Mouse (Mus musculus) right cerebral cortex, postnatal 14 days (tissue): ENCODE results near the gene Mtmr6.

Experiments used
- DNase-seq: peaks from one replicate; pipeline ENCODE4 v3.0.0; 2022

The Mtmr6 gene

GRCm38 (mm10) chr14:60264990-60265876 lies at the start of gene Mtmr6:
Mtmr6 (plus strand) TSS chr14:60265228.
- DNase-seq = peak; percentile 89

- DNase-seq = no peak
These were observed 48.9 kb upstream of the Mtmr6 start for GRCm38 (mm10) chr14:60216125-60216524.

- no peak for DNase-seq
These were observed 47.4 kb upstream of the Mtmr6 start for GRCm38 (mm10) chr14:60217616-60218015.

GRCm38 (mm10) chr14:60219886-60220285 lies 45.1 kb upstream of the Mtmr6 start:
- DNase-seq = no peak

GRCm38 (mm10) chr14:60238551-60238950 lies 26.5 kb upstream of the Mtmr6 start:
- no peak for DNase-seq

GRCm38 (mm10) chr14:60250366-60250765 lies 14.7 kb upstream of the Mtmr6 start:
- no peak for DNase-seq

GRCm38 (mm10) chr14:60250879-60251278 lies 14.1 kb upstream of the Mtmr6 start:
- peak; percentile 60 for DNase-seq

GRCm38 (mm10) chr14:60251281-60252003 lies 13.6 kb upstream of the Mtmr6 start, which contains the start of the genes Nupl1 and Gm49336:
Nupl1 (minus strand) TSS chr14:60251431.
Gm49336 (minus strand) TSS chr14:60251507.
- peak; percentile 99 for DNase-seq

GRCm38 (mm10) chr14:60252004-60253000 lies 12.7 kb upstream of the Mtmr6 start:
- DNase-seq = peak; percentile 41

GRCm38 (mm10) chr14:60253466-60253865 lies 11.6 kb upstream of the Mtmr6 start:
- DNase-seq = no peak

- no peak for DNase-seq
These were observed 10.3 kb upstream of the Mtmr6 start for GRCm38 (mm10) chr14:60254774-60255173.

GRCm38 (mm10) chr14:60256356-60256755 lies 8.7 kb upstream of the Mtmr6 start:
- no peak for DNase-seq

- no peak for DNase-seq
These were observed 7.9 kb upstream of the Mtmr6 start for GRCm38 (mm10) chr14:60257101-60257500.

- DNase-seq = no peak
These were observed 7.2 kb upstream of the Mtmr6 start for GRCm38 (mm10) chr14:60257851-60258250.

- no peak for DNase-seq
These were observed 2.7 kb upstream of the Mtmr6 start for GRCm38 (mm10) chr14:60262316-60262715.

- no peak for DNase-seq
These were observed 4.3 kb downstream of the Mtmr6 start for GRCm38 (mm10) chr14:60269333-60269732.

GRCm38 (mm10) chr14:60273346-60273745 lies 8.3 kb downstream of the Mtmr6 start:
- no peak for DNase-seq

GRCm38 (mm10) chr14:60275301-60276276 lies 10.6 kb downstream of the Mtmr6 start:
- DNase-seq = no peak

GRCm38 (mm10) chr14:60286194-60286863 lies 21.3 kb downstream of the Mtmr6 start:
- no peak for DNase-seq

GRCm38 (mm10) chr14:60290363-60290762 lies 25.3 kb downstream of the Mtmr6 start:
- no peak for DNase-seq

GRCm38 (mm10) chr14:60295531-60295930 lies 30.5 kb downstream of the Mtmr6 start:
- no peak for DNase-seq
